Mouse (Mus musculus) midbrain, embryonic 13.5 days (tissue): ENCODE results near the gene Hoxc8. TPM values are rescaled to one million over a fixed set of nuclear protein-coding genes. Genes with fewer than 3 reads are reported as not detected.

ENCODE experiments used
- microRNA counts: library from miRNA; unstranded; fragments of <30 nt; microRNA quantifications from one replicate; lab custom pipeline; 2016
- microRNA-seq: library from miRNA; unstranded; fragments of <30 nt; microRNA quantifications from one replicate; pipeline ENCODE4, GENCODE M21; 2016
- polyA plus RNA-seq: library from polyadenylated mRNA; unstranded; fragments of >200 nt; fragmentation: Nextera tagmentation; extraction: Ambion mirVana; gene quantifications from 2 replicates; pipeline ENCODE4 v1.2.1, GENCODE M21; 2015

Gene Hoxc8
- polyA plus RNA-seq, 1 experiment from 2014 or later, result not detected

MicroRNAs within 50 kb of the gene (microRNA counts, 519-probe panel; counts per million panel counts)
- 110 counts per million, percentile 56 among the panel's probes with 10 or more counts for microRNA mmu-miR-615-3p (lab: Ali Mortazavi, UCI)
- microRNA mmu-miR-615-5p (lab: Ali Mortazavi, UCI), result 110 counts per million, percentile 56 among the panel's probes with 10 or more counts

Small RNA genes lying within 50 kb of the gene (microRNA-seq; reads per million reads assigned to microRNA genes)
- 1.2 reads per million for gene Mir196a-2
- gene Mir615, result 18.4 reads per million, percentile 35 among the genes with 10 or more reads in this experiment

Other genes starting within 250 kb of the Hoxc8 start
- gene Hoxc13, start 69.5 kb upstream of the Hoxc8 start, polyA plus RNA-seq, result not detected in 2 replicates
- gene Hoxc12, start 53.9 kb upstream of the Hoxc8 start, polyA plus RNA-seq, result not detected in 2 replicates
- not detected in 2 replicates for gene Hoxc11, start 36.2 kb upstream of the Hoxc8 start, polyA plus RNA-seq
- gene Hoxc10, start 23.8 kb upstream of the Hoxc8 start, polyA plus RNA-seq, result not detected in 2 replicates
- 0.09 TPM in 1 of 2 replicates, not detected in the other for gene Hoxc5, start 23.2 kb upstream of the Hoxc8 start, polyA plus RNA-seq
- not detected in 2 replicates for gene Hoxc9, start 14.2 kb upstream of the Hoxc8 start, polyA plus RNA-seq
- not detected in 2 replicates for gene Hoxc6, start 7.7 kb downstream of the Hoxc8 start, polyA plus RNA-seq
- 0.10 and 0.11 TPM in 2 replicates for gene Hoxc4, start 28.3 kb downstream of the Hoxc8 start, polyA plus RNA-seq
- 26.8 and 27.7 TPM in 2 replicates for gene Smug1, start 176.5 kb downstream of the Hoxc8 start, polyA plus RNA-seq
- gene Cbx5, start 249.2 kb downstream of the Hoxc8 start, polyA plus RNA-seq, result 146 and 164 TPM in 2 replicates
- gene Hnrnpa1, start 249.8 kb downstream of the Hoxc8 start, polyA plus RNA-seq, result 1,022 and 1,113 TPM in 2 replicates